Mouse (Mus musculus) CD4-positive, CD25-positive, alpha-beta regulatory T cell (primary cell): ENCODE data around the gene Olfr1140. TPM values are rescaled to one million over a fixed set of nuclear protein-coding genes. Genes with fewer than 3 reads are reported as not detected.

Source experiments
- polyA plus RNA-seq: library from polyadenylated mRNA; unstranded; fragments of 100-300 nt; shearing (Covaris generic); gene quantifications from one replicate; pipeline ENCODE4 v1.2.1, GENCODE M21; 2017

Gene Olfr1140
- polyA plus RNA-seq, result not detected

GRCm38 (mm10) chr2:87743452-87743851 is at the start of gene Olfr1140:
Olfr1140 (plus strand) TSS chr2:87743752.

DNA sequence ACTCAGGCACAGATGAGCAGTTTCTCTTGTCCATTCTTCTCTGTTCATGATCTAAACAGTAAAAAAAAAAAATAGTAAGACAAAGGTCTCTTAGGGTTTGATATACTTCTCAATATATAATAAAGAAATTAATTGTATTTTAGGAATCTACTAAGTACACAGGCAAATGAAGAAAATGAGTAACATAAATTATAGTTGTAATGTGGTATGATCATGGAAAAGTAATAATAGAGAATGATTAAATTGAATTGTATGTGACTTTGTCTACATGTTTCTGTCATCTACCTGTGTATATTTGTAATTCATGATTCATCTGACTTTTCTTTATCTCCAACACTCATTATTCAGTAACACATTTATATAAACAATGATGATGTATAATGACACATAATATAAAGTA is 49.7 kb upstream of the Olfr1140 start, which contains the start of gene Olfr1136:
TSS of gene Olfr1136 (minus strand) at position 101 of the 400 bp plus-strand sequence.

DNA sequence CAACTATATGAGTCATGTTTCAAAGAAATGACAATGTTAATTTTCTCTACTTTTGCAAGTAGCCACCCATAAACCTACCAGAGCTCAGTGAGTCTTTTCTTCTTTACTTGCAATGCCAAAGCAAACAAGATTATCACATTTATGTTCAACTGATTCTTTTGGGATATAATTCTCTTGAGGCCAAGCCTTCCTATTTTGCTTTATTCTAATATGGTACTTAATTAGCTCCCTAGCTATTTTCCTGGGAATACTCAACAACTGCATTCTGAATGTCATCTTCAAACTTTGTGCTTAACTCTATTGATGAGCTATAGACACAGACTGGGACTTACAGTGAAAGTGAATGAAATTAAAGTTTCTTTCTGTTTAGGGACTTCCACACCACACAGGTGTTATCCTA is 30.5 kb upstream of the Olfr1140 start, which contains the start of gene Olfr1137:
TSS of gene Olfr1137 (minus strand) at position 101 of the 400 bp plus-strand sequence.

DNA sequence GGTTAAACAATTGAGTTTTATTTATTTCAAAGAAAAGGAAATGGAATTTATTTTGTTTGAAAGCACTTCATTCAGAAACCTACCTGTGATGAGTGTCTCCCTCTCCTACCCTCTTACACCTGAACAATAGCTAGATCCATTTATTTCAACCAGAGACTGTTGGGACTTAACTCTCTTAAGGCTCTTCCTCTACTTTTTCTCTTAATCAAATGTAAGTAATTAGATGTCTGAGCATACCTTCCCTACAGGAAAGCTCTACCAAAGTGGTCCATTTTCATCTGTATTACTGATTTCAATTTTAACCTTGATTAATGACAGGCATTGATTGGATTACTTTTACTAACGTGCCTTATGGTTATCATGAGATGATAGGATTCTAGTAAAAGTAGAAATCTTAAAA is 3.7 kb upstream of the Olfr1140 start, which contains the start of gene Olfr1138:
TSS of gene Olfr1138 (minus strand) at position 101 of the 400 bp plus-strand sequence.

DNA sequence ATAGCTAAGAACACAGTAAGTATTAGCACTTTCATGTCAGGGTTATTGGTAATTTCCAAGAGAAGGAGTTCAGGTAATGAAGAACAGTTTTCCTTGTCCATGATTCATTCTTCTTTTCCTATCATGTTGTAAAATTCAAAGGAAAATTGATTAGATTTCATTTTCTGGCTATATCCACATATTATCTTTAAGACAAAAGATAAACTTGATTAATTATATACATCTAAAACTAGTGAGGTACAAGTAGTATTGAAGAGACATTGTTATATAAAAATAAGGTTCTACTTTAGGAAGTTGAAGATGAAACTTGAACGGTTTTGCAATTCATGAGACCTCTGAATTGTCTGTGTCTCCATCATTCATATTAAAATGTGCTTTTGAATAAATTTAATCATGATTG is 10.3 kb downstream of the Olfr1140 start, which contains the start of gene Olfr1141:
TSS of gene Olfr1141 (minus strand) at position 101 of the 400 bp plus-strand sequence.

GRCm38 (mm10) chr2:87779183-87779582 is 35.6 kb downstream of the Olfr1140 start, which contains the start of gene Olfr152:
Olfr152 (plus strand) TSS chr2:87779483.

Other genes starting within 250 kb of the Olfr1140 start
- not detected for gene Pramel7, start 246.7 kb upstream of the Olfr1140 start, polyA plus RNA-seq
- not detected for gene Pramel6, start 237.2 kb upstream of the Olfr1140 start, polyA plus RNA-seq
- gene Olfr153, start 212.0 kb upstream of the Olfr1140 start, polyA plus RNA-seq, result not detected
- not detected for gene Olfr1128, start 198.2 kb upstream of the Olfr1140 start, polyA plus RNA-seq
- gene Olfr1129, start 169.8 kb upstream of the Olfr1140 start, polyA plus RNA-seq, result 0.07 TPM
- not detected for gene Olfr1130, start 137.5 kb upstream of the Olfr1140 start, polyA plus RNA-seq
- gene Olfr1131, start 116.6 kb upstream of the Olfr1140 start, polyA plus RNA-seq, result 0.13 TPM
- not detected for gene Olfr1132, start 106.2 kb upstream of the Olfr1140 start, polyA plus RNA-seq
- not detected for gene Olfr1133, start 96.4 kb upstream of the Olfr1140 start, polyA plus RNA-seq
- gene Olfr1134, start 85.3 kb upstream of the Olfr1140 start, polyA plus RNA-seq, result not detected
- not detected for gene Olfr1135, start 70.1 kb upstream of the Olfr1140 start, polyA plus RNA-seq
- gene Olfr1136, start 49.8 kb upstream of the Olfr1140 start, polyA plus RNA-seq, result not detected
- gene Olfr1137, start 30.6 kb upstream of the Olfr1140 start, polyA plus RNA-seq, result not detected
- not detected for gene Olfr1138, start 3.8 kb upstream of the Olfr1140 start, polyA plus RNA-seq
- not detected for gene Olfr1141, start 10.2 kb downstream of the Olfr1140 start, polyA plus RNA-seq
- not detected for gene Olfr152, start 35.7 kb downstream of the Olfr1140 start, polyA plus RNA-seq
- not detected for gene Olfr1143, start 56.8 kb downstream of the Olfr1140 start, polyA plus RNA-seq
- not detected for gene Olfr1145, start 66.1 kb downstream of the Olfr1140 start, polyA plus RNA-seq
- gene Olfr1148, start 86.8 kb downstream of the Olfr1140 start, polyA plus RNA-seq, result not detected
- not detected for gene Olfr1150-ps1, start 100.2 kb downstream of the Olfr1140 start, polyA plus RNA-seq
- gene Olfr1151, start 112.1 kb downstream of the Olfr1140 start, polyA plus RNA-seq, result 0.11 TPM
- gene Olfr1152, start 122.7 kb downstream of the Olfr1140 start, polyA plus RNA-seq, result 0.05 TPM
- not detected for gene Olfr1153, start 151.2 kb downstream of the Olfr1140 start, polyA plus RNA-seq
- gene Olfr1154, start 161.4 kb downstream of the Olfr1140 start, polyA plus RNA-seq, result not detected
- gene Olfr1155, start 201.4 kb downstream of the Olfr1140 start, polyA plus RNA-seq, result not detected
- gene Olfr1156, start 209.3 kb downstream of the Olfr1140 start, polyA plus RNA-seq, result 0.12 TPM
- not detected for gene Olfr1157, start 224.5 kb downstream of the Olfr1140 start, polyA plus RNA-seq
- gene Olfr74, start 230.9 kb downstream of the Olfr1140 start, polyA plus RNA-seq, result not detected
- gene Olfr1158, start 246.4 kb downstream of the Olfr1140 start, polyA plus RNA-seq, result not detected